Mouse (Mus musculus) heart, postnatal 0 days (tissue): ENCODE data around the gene Ppm1l. TPM values are rescaled to one million over a fixed set of nuclear protein-coding genes. Genes with fewer than 3 reads are reported as not detected.

Source experiments
- ATAC-seq: fragments of 200-750 bp; cut with Nextera tagmentation; 2 replicates; pipeline ENCODE4 v1.8.0; 2017; ENCODE audit warnings: low read depth, moderate number of reproducible peaks, moderate library complexity; ENCODE audit not compliant: insufficient read depth
- DNase-seq: peaks from one replicate; pipeline ENCODE4 v3.0.0-alpha.2; 2016; ENCODE audit warnings: low spot score
- H3K27ac ChIP-seq: fragments of 300-500 bp; sonication (generic); 2 replicates; pipeline ENCODE4 v1.5.1; 2014; ENCODE audit warnings: low read depth, mild to moderate bottlenecking
- H3K27me3 ChIP-seq: fragments of 300-500 bp; sonication (generic); 2 replicates; pipeline ENCODE4 v1.6.1; 2014; ENCODE audit warnings: low read length, mixed read lengths; ENCODE audit not compliant: control insufficient read depth, insufficient read depth
- H3K36me3 ChIP-seq: fragments of 300-500 bp; sonication (generic); replicated peaks from 2 replicates; pipeline ENCODE4 v1.6.1; 2014; ENCODE audit warnings: low read length, mixed read lengths; ENCODE audit not compliant: control insufficient read depth, insufficient read depth
- H3K4me1 ChIP-seq: fragments of 300-500 bp; sonication (generic); 2 replicates; pipeline ENCODE4 v1.6.1; 2014; ENCODE audit warnings: antibody characterized with exemption; ENCODE audit not compliant: control insufficient read depth, insufficient read depth
- H3K4me2 ChIP-seq: fragments of 300-500 bp; sonication (generic); 2 replicates; pipeline ENCODE4 v1.6.1; 2014; ENCODE audit warnings: low read depth, mild to moderate bottlenecking, low read length, moderate library complexity
- H3K4me3 ChIP-seq: fragments of 300-500 bp; sonication (generic); 2 replicates; pipeline ENCODE4 v1.5.1; 2014; ENCODE audit warnings: low read depth, low read length
- H3K9ac ChIP-seq: fragments of 300-500 bp; sonication (generic); replicated peaks from 2 replicates; pipeline ENCODE4 v1.6.1; 2014; ENCODE audit warnings: low read depth, low read length, mixed read lengths
- H3K9me3 ChIP-seq: fragments of 300-500 bp; sonication (generic); replicated peaks from 2 replicates; pipeline ENCODE4 v1.6.1; 2016; ENCODE audit warnings: low read length; ENCODE audit not compliant: control insufficient read depth
- CTCF ChIP-seq: IDR thresholded peaks from 2 replicates; pipeline ENCODE4 v1.5.1; 2016; ENCODE audit warnings: antibody characterized with exemption, control low read depth, low read depth
- EP300 ChIP-seq: IDR thresholded peaks from 2 replicates; pipeline ENCODE4 v1.6.1; 2016; ENCODE audit warnings: antibody characterized with exemption, low read depth
- WGBS: fragments of 180-500 bp; shearing (Covaris S2); extraction: QIAGEN DNeasy Blood & Tissue Kit; methylation state at CpG from one replicate; pipeline ENCODE4 v1.1.7; 2014; 5-methylcytosine and 5-hydroxymethylcytosine counted together
- polyA plus RNA-seq: library from polyadenylated mRNA; unstranded; fragments of >200 nt; fragmentation: Nextera tagmentation; extraction: Ambion mirVana; gene quantifications from 2 replicates; pipeline ENCODE4 v1.2.1, GENCODE M21; 2015
- total RNA-seq: library from RNA; depleted of rRNA; stranded (reverse); fragments of >200 nt; gene quantifications from 2 replicates; pipeline ENCODE4 v1.2.3, GENCODE M21; 2014; ENCODE audit warnings: low replicate concordance

The Ppm1l gene
- total and polyA plus RNA-seq, 2 experiments from 2014 or later, result 8.7 to 13.8 TPM

DNA sequence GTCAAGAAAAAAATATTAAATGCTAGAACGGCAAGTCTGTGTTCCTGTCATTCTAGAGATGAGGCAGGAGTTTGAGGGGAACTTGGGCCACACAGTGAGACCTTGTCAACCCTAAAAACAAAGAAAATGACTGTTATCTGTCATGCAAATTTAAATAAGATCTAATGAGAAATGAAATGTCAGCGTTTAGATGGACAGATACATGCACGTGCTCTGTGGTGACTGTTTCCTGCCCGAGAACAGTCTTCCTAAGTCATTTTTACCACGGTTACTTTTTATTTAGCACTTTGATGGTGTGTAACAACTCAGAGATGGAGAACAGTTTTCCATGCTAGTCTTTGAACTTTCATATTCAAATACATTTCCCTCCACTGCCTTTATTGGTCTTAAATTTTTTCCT is 40.1 kb downstream of the Ppm1l start:
- DNase-seq, result no peak
- no peaks in the 10 kb centered on the region for H3K9me3 ChIP-seq
- H3K4me2 ChIP-seq, result no peak overlapping the region
- no peaks in the 10 kb centered on the region for H3K36me3 ChIP-seq
- WGBS, result 70% methylated on average over 5 of the region's 5 CpGs
- no peak for ATAC-seq
- H3K27me3 ChIP-seq, result no peaks in the 10 kb centered on the region
- H3K9ac ChIP-seq, result no peak overlapping the region
- no peak overlapping the region for H3K4me3 ChIP-seq
- TF ChIP-seq EP300 (no peak), CTCF (no peak)
- peaks cover 7% of the 10 kb centered on the region; the same call in 1 of the 2 replicates for H3K4me1 ChIP-seq
- no peak overlapping the region for H3K27ac ChIP-seq

DNA sequence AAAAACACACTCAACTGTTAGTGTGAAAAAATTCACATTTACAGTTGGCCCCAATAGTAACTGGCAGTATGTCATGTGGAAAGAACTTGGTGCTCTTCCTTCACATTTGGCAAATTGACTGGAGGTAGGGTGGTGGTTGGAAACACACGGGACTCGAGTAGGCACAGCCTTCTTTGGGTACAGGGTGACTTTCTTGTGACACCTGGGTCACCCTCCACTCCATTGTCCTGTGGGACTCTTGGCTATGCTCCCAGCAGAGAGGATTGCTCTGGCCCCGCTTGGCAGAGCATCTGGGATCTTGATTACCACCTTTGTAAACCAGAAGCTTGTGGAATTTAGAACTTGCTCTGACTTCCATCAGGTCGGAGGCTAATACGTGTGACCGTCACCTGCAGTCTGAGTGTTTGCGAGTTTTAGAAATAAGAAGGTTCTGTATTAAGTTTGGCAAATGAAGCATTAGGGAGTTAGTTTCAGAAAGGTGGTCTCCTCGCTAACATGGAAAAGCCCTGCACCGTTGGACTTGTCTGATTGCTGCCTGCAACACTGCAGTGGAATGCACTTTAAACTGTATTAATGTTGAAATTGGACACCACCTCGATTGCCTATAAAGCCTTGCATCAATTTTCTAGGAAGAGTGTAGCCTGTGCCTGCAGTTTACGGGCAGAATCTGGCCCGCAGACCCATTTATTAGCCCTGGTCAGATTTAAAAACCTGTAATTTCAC is 41.4 kb downstream of the Ppm1l start:
- DNase-seq, result no peak
- no peaks in the 10 kb centered on the region for H3K36me3 ChIP-seq
- H3K27ac ChIP-seq, result no peak overlapping the region
- TF ChIP-seq CTCF, result no peak
- no peak for TF ChIP-seq EP300
- no peak overlapping the region for H3K4me2 ChIP-seq
- 69% methylated on average over 12 of the region's 12 CpGs for WGBS
- no peak overlapping the region for H3K9ac ChIP-seq
- ATAC-seq, result no peak
- peaks cover 11% of the 10 kb centered on the region for H3K4me1 ChIP-seq
- no peak overlapping the region for H3K4me3 ChIP-seq
- no peaks in the 10 kb centered on the region for H3K27me3 ChIP-seq
- no peaks in the 10 kb centered on the region for H3K9me3 ChIP-seq

DNA sequence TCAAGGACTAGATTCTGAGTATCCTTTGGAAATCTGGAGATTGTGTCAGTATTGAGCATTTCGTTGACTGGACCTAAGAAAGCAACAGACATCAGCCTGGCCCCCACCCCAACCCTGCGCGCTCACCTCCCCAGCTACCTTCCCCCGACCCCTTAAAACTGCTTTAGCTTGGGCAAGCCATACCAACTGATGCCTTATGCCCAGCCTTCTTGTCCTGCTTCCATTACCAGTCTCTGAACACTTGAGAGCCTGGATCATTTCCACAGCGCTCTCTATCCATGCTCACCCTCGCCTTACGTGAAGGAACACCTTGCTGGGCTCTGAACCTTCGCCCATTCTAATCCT is 41.9 kb downstream of the Ppm1l start:
- Histone ChIP-seq H3K4me2 (no peak overlapping the region), H3K27me3 (no peaks in the 10 kb centered on the region), H3K4me3 (no peak overlapping the region), H3K4me1 (peaks cover 11% of the 10 kb centered on the region), H3K9ac (no peak overlapping the region), H3K9me3 (no peaks in the 10 kb centered on the region), H3K27ac (no peak overlapping the region), H3K36me3 (no peaks in the 10 kb centered on the region)
- TF ChIP-seq EP300 (no peak), CTCF (no peak)
- ATAC-seq (no peak), DNase-seq (no peak)
- 97% methylated on average over 8 of the region's 8 CpGs for WGBS

DNA sequence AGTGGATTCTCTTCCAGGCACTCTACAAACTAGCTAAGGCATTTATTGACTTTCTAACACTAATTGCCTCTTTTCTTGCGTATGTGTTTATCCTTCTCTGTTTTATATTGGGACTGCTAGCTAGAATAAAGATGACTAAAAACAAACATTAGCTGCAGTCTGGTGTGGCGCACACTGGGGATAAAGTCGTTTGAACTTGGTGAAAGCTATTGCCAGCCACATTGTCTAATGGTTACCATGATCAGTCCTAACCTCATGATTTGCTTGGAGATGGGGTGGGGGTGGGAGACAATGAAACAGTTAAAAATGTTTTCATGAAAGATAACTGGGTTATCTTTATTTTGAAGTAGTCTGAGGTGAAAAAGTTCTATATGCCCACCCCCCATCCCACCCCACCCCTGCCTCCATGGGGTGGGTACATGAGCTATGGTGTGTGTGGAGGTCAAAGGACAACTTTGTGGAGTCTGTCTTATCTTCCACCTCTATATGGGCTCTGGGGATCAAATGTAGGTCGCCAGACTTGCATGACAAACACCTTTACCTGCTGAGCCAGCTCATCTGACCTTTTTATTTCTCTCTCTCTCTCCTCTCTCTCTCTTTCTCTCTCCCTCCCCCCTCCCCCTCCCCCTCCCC is 43.7 kb downstream of the Ppm1l start:
- TF ChIP-seq CTCF (no peak), EP300 (no peak)
- H3K4me3 ChIP-seq, result no peak overlapping the region
- no peaks in the 10 kb centered on the region for H3K9me3 ChIP-seq
- ATAC-seq, result no peak
- DNase-seq, result no peak
- H3K27me3 ChIP-seq, result no peaks in the 10 kb centered on the region
- H3K9ac ChIP-seq, result no peak overlapping the region
- H3K4me1 ChIP-seq, result peaks cover 11% of the 10 kb centered on the region
- WGBS, result 83% methylated on average over 4 of the region's 4 CpGs
- H3K4me2 ChIP-seq, result no peak overlapping the region
- H3K27ac ChIP-seq, result no peak overlapping the region
- H3K36me3 ChIP-seq, result no peaks in the 10 kb centered on the region

DNA sequence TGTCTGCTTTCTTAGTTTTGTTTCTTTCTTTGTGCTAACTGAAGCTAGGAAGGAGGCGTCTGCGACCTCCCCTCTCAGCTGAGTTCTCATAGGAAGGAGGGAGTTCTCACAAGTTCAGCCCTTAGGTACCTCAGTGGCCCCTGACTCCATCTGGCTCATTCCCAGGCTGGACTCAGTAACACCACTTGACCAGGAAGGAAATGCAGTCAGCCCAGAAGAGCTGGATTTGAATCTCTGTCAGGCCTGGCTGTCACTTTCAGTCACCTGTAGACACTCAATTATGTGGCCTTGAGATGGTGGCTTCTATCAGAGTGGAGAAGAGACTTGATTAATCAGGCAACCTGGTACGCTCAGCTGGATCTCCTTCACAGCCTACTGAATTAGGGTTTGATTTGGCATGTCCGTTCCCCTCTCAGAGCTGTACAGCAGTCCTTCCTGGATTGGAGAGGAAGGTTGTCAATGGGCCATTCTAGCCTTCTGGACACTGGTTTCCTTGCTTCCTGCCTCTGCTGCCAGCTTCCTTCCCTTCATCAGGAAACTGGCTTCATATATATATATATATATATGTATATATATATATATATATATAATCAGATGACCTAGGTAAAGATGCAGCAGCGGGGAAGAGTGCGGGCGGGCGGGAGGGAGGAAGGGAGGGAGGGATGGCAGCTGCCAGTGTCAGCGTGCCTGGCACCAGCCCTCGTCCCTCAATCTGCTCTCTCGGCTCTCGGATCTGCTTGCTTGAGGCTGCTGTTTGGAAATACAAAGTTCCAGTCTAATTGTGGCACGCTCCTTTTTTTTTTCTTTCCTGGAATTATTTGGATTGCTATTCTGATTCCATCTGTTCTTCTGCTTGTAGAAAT is 45.1 kb downstream of the Ppm1l start:
- Histone ChIP-seq H3K9ac (no peak overlapping the region), H3K27me3 (no peaks in the 10 kb centered on the region)
- 70% methylated on average over 13 of the region's 13 CpGs for WGBS

More for the DNA sequence above, 45.1 kb downstream of the Ppm1l start:
- Histone ChIP-seq H3K36me3 (no peaks in the 10 kb centered on the region), H3K4me3 (no peak overlapping the region), H3K4me1 (peaks cover 11% of the 10 kb centered on the region), H3K4me2 (no peak overlapping the region), H3K27ac (no peak overlapping the region), H3K9me3 (no peaks in the 10 kb centered on the region)
- DNase-seq (no peak), ATAC-seq (no peak)
- TF ChIP-seq EP300 (no peak), CTCF (no peak)
